19 mouse cellular contexts compared by ENCODE assay signal in the genomic region with DNA sequence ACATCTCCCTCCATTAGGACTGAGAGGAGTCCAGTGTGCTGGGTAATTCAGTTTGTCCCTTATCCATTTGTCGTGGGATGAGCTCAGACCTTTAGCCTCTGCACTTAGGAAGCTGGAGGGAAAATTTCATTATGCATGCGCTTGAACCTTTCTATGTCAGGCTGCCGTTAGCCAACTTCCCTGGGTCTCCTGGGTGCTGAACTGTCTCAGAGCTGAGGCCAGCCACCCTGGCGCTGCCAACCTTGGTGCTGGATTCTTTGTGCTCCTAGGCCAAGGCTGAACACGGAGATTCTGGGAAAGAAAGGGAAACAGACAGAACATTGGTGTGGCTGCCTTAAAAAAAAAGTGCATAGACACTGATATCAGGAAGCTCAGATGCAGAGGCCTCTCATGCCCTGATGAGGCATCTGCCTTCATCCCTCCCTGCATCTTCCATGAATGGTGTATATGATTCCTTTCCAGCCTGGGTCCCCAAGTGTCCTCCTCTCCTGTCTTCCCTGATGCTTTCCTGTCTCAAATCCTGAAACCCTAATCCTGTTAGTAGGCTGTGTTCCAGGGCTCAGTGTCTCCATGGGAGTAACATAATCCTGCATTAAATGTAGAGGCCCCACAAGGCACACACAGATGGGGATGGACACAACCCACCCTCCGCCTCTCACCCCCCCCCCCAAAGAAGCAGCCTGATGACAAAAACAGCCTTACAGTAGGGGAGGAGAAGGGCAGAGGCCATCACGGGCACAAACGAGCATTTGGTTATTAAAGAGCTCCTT. TPM values are rescaled to one million over a fixed set of nuclear protein-coding genes. Genes with fewer than 3 reads are reported as not detected.
DNase-seq lines count a peak whose midpoint lies in the region; ATAC-seq lines count a peak whose summit lies in the region.
"Had no signal": no experiment of that assay in that cellular context is flagged by ENCODE, and none has a peak within 500 bp of the region (broad histone marks: within the 10 kb centered on the region; RNA-seq: fewer than 3 reads in every experiment).

No protein-coding gene starts in this region.

- peak; percentile 36; the same call in 1 of the 2 replicates for ATAC-seq in kidney, embryonic 14.5 days (ENCODE audit: low FRiP score, low TSS enrichment)
- ATAC-seq in hindbrain, embryonic 13.5 days (ENCODE audit: low FRiP score): no peak
- ATAC-seq in forebrain, embryonic 16.5 days: no peak
- ATAC-seq: lung, postnatal 0 days had no signal

- WGBS in kidney, embryonic 14.5 days: 52% methylated on average over 8 of the region's 8 CpGs
- WGBS in hindbrain, embryonic 13.5 days: 53% methylated on average over 8 of the region's 8 CpGs
- 48% methylated on average over 8 of the region's 8 CpGs for WGBS in forebrain, embryonic 16.5 days
- WGBS in limb, embryonic 10.5 days: 75% methylated on average over 8 of the region's 8 CpGs

- H3K27me3 ChIP-seq in kidney, embryonic 14.5 days (ENCODE audit: control insufficient read depth, insufficient read depth, low read length): no peaks in the 10 kb centered on the region
- peaks cover 8% of the 10 kb centered on the region; the same call in 1 of the 2 replicates for H3K27me3 ChIP-seq in hindbrain, embryonic 13.5 days
- no peaks in the 10 kb centered on the region for H3K27me3 ChIP-seq in forebrain, embryonic 16.5 days (replicated peaks; ENCODE audit: control insufficient read depth, insufficient read depth, low read length)
- H3K27me3 ChIP-seq in limb, embryonic 10.5 days (ENCODE audit: low read depth, poor library complexity, severe bottlenecking): no peaks in the 10 kb centered on the region
- H3K27me3 ChIP-seq: stomach, embryonic 15.5 days had no signal

- H3K36me3 ChIP-seq in kidney, embryonic 14.5 days (ENCODE audit: control insufficient read depth, insufficient read depth, low read length): no peaks in the 10 kb centered on the region
- peaks cover 10% of the 10 kb centered on the region for H3K36me3 ChIP-seq in hindbrain, embryonic 13.5 days
- no peaks in the 10 kb centered on the region for H3K36me3 ChIP-seq in forebrain, embryonic 16.5 days (ENCODE audit: control insufficient read depth, insufficient read depth)
- peaks cover 84% of the 10 kb centered on the region for H3K36me3 ChIP-seq in limb, embryonic 10.5 days

- no peak overlapping the region for H3K27ac ChIP-seq in kidney, embryonic 14.5 days (ENCODE audit: low read depth, low read length)
- peak overlapping the region; percentile 40; the same call in 1 of the 2 replicates for H3K27ac ChIP-seq in hindbrain, embryonic 13.5 days
- H3K27ac ChIP-seq in forebrain, embryonic 16.5 days (ENCODE audit: low read length): no peak overlapping the region
- no peak overlapping the region for H3K27ac ChIP-seq in limb, embryonic 10.5 days
- H3K27ac ChIP-seq: forebrain, embryonic 10.5 days; neural tube, embryonic 13.5 days; stomach, embryonic 15.5 days had no signal

- H3K4me2 ChIP-seq in kidney, embryonic 14.5 days (replicated peaks; ENCODE audit: low read depth, low read length): no peak overlapping the region
- H3K4me2 ChIP-seq in hindbrain, embryonic 13.5 days: no peak overlapping the region
- H3K4me2 ChIP-seq in forebrain, embryonic 16.5 days (ENCODE audit: low read length): no peak overlapping the region
- H3K4me2 ChIP-seq: neural tube, embryonic 13.5 days; stomach, embryonic 15.5 days had no signal

- no peak overlapping the region for H3K4me3 ChIP-seq in kidney, embryonic 14.5 days (ENCODE audit: low read length)
- no peak overlapping the region for H3K4me3 ChIP-seq in hindbrain, embryonic 13.5 days
- no peak overlapping the region for H3K4me3 ChIP-seq in forebrain, embryonic 16.5 days (replicated peaks; ENCODE audit: low read length)
- no peak overlapping the region for H3K4me3 ChIP-seq in limb, embryonic 10.5 days
- H3K4me3 ChIP-seq: forebrain, embryonic 10.5 days; neural tube, embryonic 13.5 days; stomach, embryonic 15.5 days had no signal

- H3K9ac ChIP-seq in kidney, embryonic 14.5 days (ENCODE audit: low read depth, low read length): no peak overlapping the region
- peak overlapping the region; percentile 29; the same call in 1 of the 2 replicates for H3K9ac ChIP-seq in hindbrain, embryonic 13.5 days
- H3K9ac ChIP-seq in forebrain, embryonic 16.5 days (replicated peaks; ENCODE audit: low read depth, low read length): no peak overlapping the region
- H3K9ac ChIP-seq: neural tube, embryonic 13.5 days; stomach, embryonic 15.5 days had no signal

- no peaks in the 10 kb centered on the region for H3K9me3 ChIP-seq in kidney, embryonic 14.5 days (ENCODE audit: control insufficient read depth, low read length)
- H3K9me3 ChIP-seq in hindbrain, embryonic 13.5 days: no peaks in the 10 kb centered on the region
- no peaks in the 10 kb centered on the region for H3K9me3 ChIP-seq in forebrain, embryonic 16.5 days (ENCODE audit: control insufficient read depth, low read length)
- H3K9me3 ChIP-seq in limb, embryonic 10.5 days (replicated peaks): no peaks in the 10 kb centered on the region
- H3K9me3 ChIP-seq: forebrain, embryonic 10.5 days; neural tube, embryonic 13.5 days; stomach, embryonic 15.5 days had no signal

- no peak for DNase-seq in kidney, postnatal 36 days
- DNase-seq in retina, postnatal 1 day: peak; percentile 71
- no peak for DNase-seq in retina, embryonic 14.5 days (ENCODE audit: low spot score)
- peak; percentile 37 for DNase-seq in retina, postnatal 7 days (ENCODE audit: low read depth, low spot score)
- no peak for DNase-seq in limb, embryonic 10.5 days (ENCODE audit: low spot score)
- DNase-seq: cerebellum, adult 9-11 months; heart, adult 18-20 months; heart, postnatal 36 days; kidney, adult 8-10 months; liver; thymus, adult 18-20 months; thymus, postnatal 4 days had no signal

- H3K4me1 ChIP-seq in kidney, embryonic 14.5 days (ENCODE audit: control insufficient read depth, insufficient read depth, low read length): peaks cover 16% of the 10 kb centered on the region; the same call in 1 of the 2 replicates
- H3K4me1 ChIP-seq in hindbrain, embryonic 13.5 days (replicated peaks): peaks cover 52% of the 10 kb centered on the region
- H3K4me1 ChIP-seq in forebrain, embryonic 16.5 days (replicated peaks; ENCODE audit: control insufficient read depth, insufficient read depth, low read length): peaks cover 28% of the 10 kb centered on the region
- peaks cover 21% of the 10 kb centered on the region for H3K4me1 ChIP-seq in limb, embryonic 10.5 days

RNA-seq across cellular contexts. Expression of a gene that starts 51.2 kb away (rescaled TPM):
- 5.5 and 7.1 TPM in 2 replicates for polyA plus RNA-seq in kidney, embryonic 14.5 days (2014; fragmentation: Nextera tagmentation; extraction: Ambion mirVana)
- 34.8 and 35.7 TPM in 2 replicates for polyA plus RNA-seq in hindbrain, embryonic 13.5 days (2015; fragmentation: Nextera tagmentation; extraction: Ambion mirVana)
- 31.1 and 43.9 TPM in 2 replicates for polyA plus RNA-seq in forebrain, embryonic 16.5 days (2015; fragmentation: Nextera tagmentation; extraction: Ambion mirVana)
- polyA plus RNA-seq in limb, embryonic 10.5 days (2016; fragmentation: Nextera tagmentation; extraction: Ambion mirVana): 31.7 and 54.7 TPM in 2 replicates

Comparison
In these comparisons a context has a peak if more than half of its experiments do, and no peak if none do; other contexts are left out.
1. DNase-seq: peak in retina, postnatal 1 day (single experiment) and retina, postnatal 7 days (single experiment); none in kidney, postnatal 36 days (0 of 2), retina, embryonic 14.5 days (single experiment) and limb, embryonic 10.5 days (single experiment).